Mouse (Mus musculus) midbrain, embryonic 13.5 days (tissue): ENCODE measurements at regions not wholly inside any gene's neighbourhood (a gene's known extent, or its start where the extent isn't known, plus 50 kb on each side); places are given as distances from the start of the nearest gene placed in this dataset.

ENCODE experiments used
- ATAC-seq: fragments of 200-750 bp; cut with Nextera tagmentation; 2 replicates; pipeline ENCODE4 v1.8.0; 2017; ENCODE audit warnings: mild to moderate bottlenecking, moderate TSS enrichment, moderate library complexity
- H3K27ac ChIP-seq: fragments of 300-500 bp; sonication (generic); 2 replicates; pipeline ENCODE4 v1.5.1; 2015; ENCODE audit warnings: inconsistent platforms, mild to moderate bottlenecking, moderate library complexity
- H3K27me3 ChIP-seq: fragments of 300-500 bp; sonication (generic); 2 replicates; pipeline ENCODE4 v1.6.1; 2015; ENCODE audit warnings: mild to moderate bottlenecking, inconsistent platforms
- H3K36me3 ChIP-seq: fragments of 300-500 bp; sonication (generic); 2 replicates; pipeline ENCODE4 v1.6.1; 2015; ENCODE audit warnings: mild to moderate bottlenecking, inconsistent platforms
- H3K4me1 ChIP-seq: fragments of 300-500 bp; sonication (generic); replicated peaks from 2 replicates; pipeline ENCODE4 v1.6.1; 2015; ENCODE audit warnings: inconsistent platforms
- H3K4me2 ChIP-seq: fragments of 300-500 bp; sonication (generic); replicated peaks from 2 replicates; pipeline ENCODE4 v1.6.1; 2015; ENCODE audit warnings: moderate library complexity, mild to moderate bottlenecking, inconsistent platforms
- H3K4me3 ChIP-seq: fragments of 300-500 bp; sonication (generic); replicated peaks from 2 replicates; pipeline ENCODE4 v1.5.1; 2015; ENCODE audit warnings: mild to moderate bottlenecking, inconsistent platforms
- H3K9ac ChIP-seq: fragments of 300-500 bp; sonication (generic); replicated peaks from 2 replicates; pipeline ENCODE4 v1.6.1; 2015; ENCODE audit warnings: mild to moderate bottlenecking, inconsistent platforms
- H3K9me3 ChIP-seq: fragments of 300-500 bp; sonication (generic); 2 replicates; pipeline ENCODE4 v1.6.1; 2016; ENCODE audit warnings: mild to moderate bottlenecking, inconsistent platforms
- WGBS: fragments of 180-500 bp; shearing (Covaris S2); methylation state at CpG from one replicate; pipeline ENCODE4 v1.1.7; 2015; 5-methylcytosine and 5-hydroxymethylcytosine counted together

DNA sequence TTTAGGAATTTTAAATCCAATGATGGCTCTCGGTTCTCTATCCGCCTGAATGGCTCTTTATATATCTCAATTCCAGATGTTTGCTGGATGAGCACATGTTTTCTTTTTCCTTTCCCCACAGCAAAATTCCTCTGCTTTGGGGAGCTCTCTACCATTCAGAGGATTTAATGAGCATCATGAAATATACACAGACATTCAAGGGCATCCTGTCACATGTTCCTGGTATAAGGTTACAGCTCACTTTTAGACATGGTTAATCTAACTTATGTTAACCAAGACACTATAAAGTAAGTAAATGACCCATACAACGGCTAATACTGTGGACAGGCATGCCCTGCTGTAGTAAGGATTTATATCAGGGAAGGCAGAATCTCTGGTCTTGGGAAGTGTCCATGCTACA, 106.9 kb upstream of the Igsf10 start:
- Histone ChIP-seq H3K36me3 (no peaks in the 10 kb centered on the region), H3K4me1 (no peaks in the 10 kb centered on the region), H3K9ac (no peak overlapping the region), H3K27me3 (no peaks in the 10 kb centered on the region), H3K4me2 (no peak overlapping the region), H3K4me3 (no peak overlapping the region), H3K9me3 (no peaks in the 10 kb centered on the region), H3K27ac (no peak overlapping the region)
- 74% methylated on average over 3 of the region's 3 CpGs for WGBS
- no peak for ATAC-seq

DNA sequence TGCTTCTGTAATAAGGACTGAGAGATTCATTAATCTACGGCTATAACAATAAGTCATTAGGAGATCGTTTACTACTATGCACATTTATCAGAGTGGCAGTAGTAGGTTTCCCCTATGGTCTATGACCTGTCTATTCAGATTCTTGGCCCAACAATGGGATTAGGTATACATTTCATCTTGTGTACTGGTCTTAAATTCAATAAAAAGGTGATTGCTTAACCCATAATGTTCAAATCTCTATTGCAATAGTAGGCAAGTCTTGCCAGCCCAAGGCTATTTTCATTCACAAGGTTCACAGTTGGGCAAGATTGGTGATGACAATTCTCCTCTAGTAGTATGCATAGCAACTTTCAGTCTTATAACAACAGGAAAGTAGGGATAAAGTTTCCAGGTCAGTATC, 79.4 kb upstream of the Igsf10 start:
- H3K27ac ChIP-seq, result no peak overlapping the region
- no peaks in the 10 kb centered on the region for H3K4me1 ChIP-seq
- H3K27me3 ChIP-seq, result no peaks in the 10 kb centered on the region
- no peaks in the 10 kb centered on the region for H3K36me3 ChIP-seq
- H3K4me2 ChIP-seq, result no peak overlapping the region
- no peak overlapping the region for H3K9ac ChIP-seq
- 94% methylated on average over 2 of the region's 2 CpGs for WGBS
- no peak for ATAC-seq
- H3K9me3 ChIP-seq, result peaks cover 4% of the 10 kb centered on the region; the same call in 1 of the 2 replicates
- H3K4me3 ChIP-seq, result no peak overlapping the region

DNA sequence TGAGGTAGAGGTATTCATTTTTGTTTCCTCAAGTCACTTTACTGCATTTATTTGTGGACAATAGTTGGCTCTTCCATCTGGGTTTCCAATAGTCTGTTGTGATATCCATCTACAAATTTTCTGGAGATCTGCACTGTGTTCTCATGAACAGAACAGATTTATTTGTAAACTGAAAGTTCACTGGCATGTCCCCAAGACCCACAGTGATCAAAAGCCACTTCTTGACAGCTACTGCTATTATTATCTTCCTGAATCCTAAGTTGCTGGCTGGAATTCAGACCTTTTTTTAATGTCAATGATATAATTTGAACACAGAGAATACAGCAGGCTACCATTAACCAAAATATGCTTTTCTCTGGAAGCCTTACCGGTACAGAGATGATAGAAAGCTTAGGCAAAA, 64.9 kb upstream of the Igsf10 start:
- Histone ChIP-seq H3K27me3 (no peaks in the 10 kb centered on the region), H3K4me3 (no peak overlapping the region), H3K36me3 (no peaks in the 10 kb centered on the region), H3K4me2 (no peak overlapping the region), H3K4me1 (no peaks in the 10 kb centered on the region), H3K9ac (no peak overlapping the region), H3K27ac (no peak overlapping the region), H3K9me3 (no peaks in the 10 kb centered on the region)
- 76% methylated on average over 1 of the region's 1 CpGs for WGBS
- no peak for ATAC-seq

DNA sequence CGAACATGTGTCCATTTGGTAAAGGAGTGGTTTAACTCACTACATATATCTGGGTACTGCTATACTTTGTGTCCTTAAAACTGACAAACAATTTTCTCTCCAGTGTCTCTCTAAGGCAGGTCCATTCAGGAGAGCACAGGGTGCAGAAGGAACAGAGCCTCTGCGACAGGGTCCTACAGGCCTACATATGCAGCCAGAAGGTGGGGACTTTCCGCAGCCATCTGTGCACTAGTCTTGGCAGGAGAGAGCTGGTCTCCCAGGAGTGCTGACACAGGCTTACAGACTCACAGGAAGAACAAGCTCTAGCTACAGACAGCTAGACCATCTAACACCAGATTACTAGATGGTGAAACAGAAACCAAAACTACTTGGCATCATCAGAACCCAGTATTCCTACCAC, 61.8 kb upstream of the Igsf10 start:
- H3K27me3 ChIP-seq, result no peaks in the 10 kb centered on the region
- H3K4me3 ChIP-seq, result no peak overlapping the region
- H3K27ac ChIP-seq, result no peak overlapping the region
- H3K9ac ChIP-seq, result no peak overlapping the region
- no peaks in the 10 kb centered on the region for H3K4me1 ChIP-seq
- H3K4me2 ChIP-seq, result no peak overlapping the region
- ATAC-seq, result no peak
- WGBS, result 98% methylated on average over 3 of the region's 3 CpGs
- no peaks in the 10 kb centered on the region for H3K36me3 ChIP-seq
- no peaks in the 10 kb centered on the region for H3K9me3 ChIP-seq

DNA sequence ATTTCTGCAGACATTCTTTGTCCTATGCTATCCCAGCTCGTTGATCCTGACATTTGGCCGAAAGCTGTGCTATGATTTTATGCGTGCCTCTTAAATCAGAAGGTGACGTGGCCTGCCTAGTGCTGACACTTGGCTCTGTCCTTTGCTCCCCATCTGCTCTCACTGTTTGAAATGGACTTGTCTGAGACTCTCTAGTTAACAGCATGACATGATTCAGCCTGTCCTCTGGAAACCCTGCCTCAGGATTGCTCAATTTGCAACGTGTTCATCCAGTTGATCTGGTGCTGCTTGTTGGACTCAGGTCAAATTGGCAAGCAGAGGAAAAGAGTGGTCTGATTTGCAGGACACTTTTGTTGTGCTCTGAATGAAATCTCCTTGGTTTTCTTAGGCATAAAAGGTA, 57.7 kb upstream of the Igsf10 start:
- Histone ChIP-seq H3K4me2 (no peak overlapping the region), H3K27ac (no peak overlapping the region), H3K27me3 (no peaks in the 10 kb centered on the region), H3K36me3 (no peaks in the 10 kb centered on the region), H3K4me1 (no peaks in the 10 kb centered on the region), H3K9me3 (no peaks in the 10 kb centered on the region), H3K9ac (no peak overlapping the region), H3K4me3 (no peak overlapping the region)
- ATAC-seq, result no peak
- 83% methylated on average over 5 of the region's 5 CpGs for WGBS

DNA sequence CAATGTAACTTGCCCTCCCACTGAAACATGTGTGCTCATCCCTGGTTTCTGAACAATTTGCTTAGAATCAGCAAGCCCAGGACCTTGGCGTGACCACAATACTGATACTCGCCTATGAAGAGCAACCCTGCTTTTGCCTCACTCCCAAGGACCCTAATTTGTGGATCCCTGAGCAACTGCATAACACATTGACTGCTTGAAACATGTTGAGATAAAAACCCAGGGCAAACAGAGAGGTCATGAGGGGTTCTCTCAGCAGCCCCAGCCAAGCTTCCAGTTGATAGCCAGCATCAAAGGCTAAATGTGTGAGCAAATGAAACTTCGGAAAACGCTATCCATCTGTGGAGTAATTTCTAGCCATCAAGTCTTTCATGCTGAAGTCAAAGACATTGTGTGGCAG, 57.2 kb upstream of the Igsf10 start:
- H3K36me3 ChIP-seq, result no peaks in the 10 kb centered on the region
- no peak overlapping the region for H3K27ac ChIP-seq
- ATAC-seq, result no peak
- no peaks in the 10 kb centered on the region for H3K27me3 ChIP-seq
- no peak overlapping the region for H3K4me3 ChIP-seq
- 90% methylated on average over 4 of the region's 4 CpGs for WGBS
- no peaks in the 10 kb centered on the region for H3K4me1 ChIP-seq
- no peaks in the 10 kb centered on the region for H3K9me3 ChIP-seq
- no peak overlapping the region for H3K9ac ChIP-seq
- H3K4me2 ChIP-seq, result no peak overlapping the region
